Mouse (Mus musculus) heart, embryonic 12.5 days (tissue): Measurements from ENCODE around the gene Npas3. TPM values are rescaled to one million over a fixed set of nuclear protein-coding genes. Genes with fewer than 3 reads are reported as not detected.

ENCODE experiments used
- ATAC-seq: fragments of 200-750 bp; cut with Nextera tagmentation; 2 replicates; pipeline ENCODE4 v1.8.0; 2017; ENCODE audit warnings: moderate TSS enrichment, moderate library complexity; ENCODE audit not compliant: insufficient number of reproducible peaks, low FRiP score
- H3K27ac ChIP-seq: fragments of 300-500 bp; sonication (generic); 2 replicates; pipeline ENCODE4 v1.5.1; 2016; ENCODE audit warnings: mild to moderate bottlenecking, moderate library complexity; ENCODE audit not compliant: poor library complexity, severe bottlenecking
- H3K27me3 ChIP-seq: fragments of 300-500 bp; sonication (generic); replicated peaks from 2 replicates; pipeline ENCODE4 v1.6.1; 2016; ENCODE audit warnings: mild to moderate bottlenecking, moderate library complexity
- H3K36me3 ChIP-seq: fragments of 300-500 bp; sonication (generic); 2 replicates; pipeline ENCODE4 v1.6.1; 2016; ENCODE audit warnings: mild to moderate bottlenecking, moderate library complexity
- H3K4me1 ChIP-seq: fragments of 300-500 bp; sonication (generic); replicated peaks from 2 replicates; pipeline ENCODE4 v1.6.1; 2016; ENCODE audit warnings: mild to moderate bottlenecking
- H3K4me2 ChIP-seq: fragments of 300-500 bp; sonication (generic); 2 replicates; pipeline ENCODE4 v1.6.1; 2016; ENCODE audit warnings: mild to moderate bottlenecking, moderate library complexity
- H3K4me3 ChIP-seq: fragments of 300-500 bp; sonication (generic); 2 replicates; pipeline ENCODE4 v1.5.1; 2016; ENCODE audit warnings: mild to moderate bottlenecking
- H3K9ac ChIP-seq: fragments of 300-500 bp; sonication (generic); 2 replicates; pipeline ENCODE4 v1.6.1; 2016; ENCODE audit warnings: mild to moderate bottlenecking, moderate library complexity
- H3K9me3 ChIP-seq: fragments of 300-500 bp; sonication (generic); replicated peaks from 2 replicates; pipeline ENCODE4 v1.6.1; 2016; ENCODE audit warnings: mild to moderate bottlenecking, moderate library complexity
- WGBS: fragments of 180-500 bp; shearing (Covaris S2); methylation state at CpG from one replicate; pipeline ENCODE4 v1.1.7; 2016; 5-methylcytosine and 5-hydroxymethylcytosine counted together
- polyA plus RNA-seq: library from polyadenylated mRNA; unstranded; fragments of >200 nt; fragmentation: Nextera tagmentation; extraction: Ambion mirVana; gene quantifications from 2 replicates; pipeline ENCODE4 v1.2.1, GENCODE M21; 2016

Npas3 gene
- 1.8 and 1.9 TPM in 2 replicates for polyA plus RNA-seq

DNA sequence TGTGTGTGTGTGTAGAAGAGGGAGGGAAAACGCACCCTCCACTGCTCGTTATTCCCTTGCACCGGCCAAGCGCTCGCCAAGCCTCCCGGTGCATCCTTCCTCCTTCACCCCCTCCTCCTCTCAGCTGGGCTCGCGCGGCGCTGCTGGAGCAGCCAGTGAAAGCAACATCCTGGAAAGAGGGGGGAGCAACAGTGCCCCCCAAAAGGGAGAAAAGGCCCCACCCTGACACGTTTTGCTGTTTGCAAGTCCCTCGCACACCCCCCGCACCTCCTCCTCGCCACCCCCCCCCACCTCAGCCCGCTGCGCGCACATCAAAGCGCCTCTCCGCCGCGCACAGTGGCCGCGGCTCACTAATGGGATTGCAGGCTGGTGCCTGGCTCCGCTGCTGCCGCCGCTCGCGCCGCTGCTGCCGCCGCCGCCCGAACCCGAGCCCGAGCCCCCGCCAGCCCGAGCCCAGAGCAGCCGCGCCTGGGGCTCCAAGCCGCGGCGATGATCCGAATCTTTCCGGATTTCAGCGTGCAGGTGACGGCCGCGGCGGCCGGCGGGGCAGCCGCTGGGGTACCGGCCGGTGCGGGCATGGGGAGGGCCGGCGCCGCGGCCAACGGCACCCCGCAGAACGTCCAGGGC is at the start of gene Npas3:
Npas3 (plus strand) TSS at position 577 of the 627 bp plus-strand sequence.
- no peaks in the 10 kb centered on the region for H3K36me3 ChIP-seq
- peak within 1 kb of the TSS; percentile 59 for H3K4me3 ChIP-seq
- H3K4me2 ChIP-seq, result peak within 1 kb of the TSS; percentile 89
- H3K27ac ChIP-seq, result no peak within 1 kb of the TSS
- H3K4me1 ChIP-seq, result peaks cover 32% of the 10 kb centered on the region
- WGBS, result under 1% methylated on average over 57 of the region's 62 CpGs
- H3K9me3 ChIP-seq, result no peaks in the 10 kb centered on the region
- no peak for ATAC-seq
- peak within 1 kb of the TSS; percentile 56 for H3K9ac ChIP-seq
- H3K27me3 ChIP-seq, result peaks cover 64% of the 10 kb centered on the region

DNA sequence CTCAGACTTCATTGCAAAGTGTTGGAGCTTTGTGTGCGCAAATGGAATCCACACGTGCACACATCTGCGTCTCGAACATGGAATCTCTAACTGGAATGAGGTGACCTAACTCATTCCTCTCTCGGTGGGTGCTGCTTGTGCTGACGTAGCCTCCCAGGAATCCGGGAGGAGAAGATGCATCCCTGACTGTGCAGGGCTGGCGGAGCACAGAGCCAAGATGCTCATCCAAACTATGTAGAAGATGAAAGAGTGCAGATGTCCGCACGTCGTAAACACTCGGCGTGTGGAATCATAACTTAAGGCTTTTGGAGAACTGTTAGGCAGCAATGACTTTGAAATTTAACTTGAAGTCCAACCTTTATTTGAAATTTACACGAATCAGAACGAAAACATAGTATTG is 31.3 kb upstream of the Npas3 start:
- WGBS, result 81% methylated on average over 15 of the region's 15 CpGs
- Histone ChIP-seq H3K4me2 (no peak overlapping the region), H3K27ac (no peak overlapping the region), H3K36me3 (no peaks in the 10 kb centered on the region), H3K9me3 (no peaks in the 10 kb centered on the region), H3K4me1 (no peaks in the 10 kb centered on the region), H3K27me3 (no peaks in the 10 kb centered on the region), H3K9ac (no peak overlapping the region), H3K4me3 (no peak overlapping the region)
- ATAC-seq, result no peak

DNA sequence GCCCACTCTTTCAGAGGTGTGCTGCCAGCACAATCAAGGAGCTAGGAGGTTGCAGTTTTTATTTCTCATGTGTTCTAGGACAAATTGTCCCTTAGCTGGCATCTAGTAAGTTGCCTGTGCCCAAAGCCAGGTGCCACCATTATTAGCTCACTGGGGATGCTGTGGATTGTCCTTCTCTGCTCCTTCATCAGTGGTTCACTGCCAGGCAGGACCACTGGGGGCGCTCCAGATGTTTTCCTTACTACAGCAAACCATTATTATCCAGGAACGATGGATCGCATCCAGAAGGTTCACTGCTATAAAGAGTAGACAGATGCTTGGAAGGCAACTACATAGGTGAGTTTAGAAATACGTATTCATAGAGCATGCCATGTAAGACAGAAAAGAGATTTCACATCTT is 25.7 kb upstream of the Npas3 start:
- Histone ChIP-seq H3K27me3 (no peaks in the 10 kb centered on the region), H3K9ac (no peak overlapping the region), H3K9me3 (no peaks in the 10 kb centered on the region), H3K4me2 (no peak overlapping the region), H3K4me1 (no peaks in the 10 kb centered on the region), H3K4me3 (no peak overlapping the region), H3K27ac (no peak overlapping the region), H3K36me3 (no peaks in the 10 kb centered on the region)
- ATAC-seq, result no peak
- WGBS, result 62% methylated on average over 4 of the region's 4 CpGs

DNA sequence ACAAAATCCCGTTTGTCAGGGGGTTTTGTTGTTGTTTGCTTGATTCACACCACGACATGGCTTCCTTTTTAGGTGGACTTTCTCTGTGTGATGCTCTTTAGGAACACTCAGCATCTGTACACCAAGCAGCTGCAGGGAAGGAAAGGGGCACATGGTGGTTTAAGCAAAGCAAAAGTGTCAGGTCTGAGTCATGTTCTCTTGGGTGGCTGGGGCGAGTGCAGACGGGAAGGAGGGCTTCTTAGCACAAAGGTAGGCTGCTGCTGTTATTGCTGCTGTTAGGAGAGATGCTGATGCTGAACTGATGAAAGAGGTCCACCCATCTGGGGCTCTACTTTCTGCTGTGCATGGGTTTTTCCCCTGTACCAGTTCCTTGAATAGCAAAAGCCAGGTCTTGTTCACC is 21.1 kb upstream of the Npas3 start:
- ATAC-seq, result no peak
- H3K9me3 ChIP-seq, result no peaks in the 10 kb centered on the region
- no peaks in the 10 kb centered on the region for H3K36me3 ChIP-seq
- H3K27me3 ChIP-seq, result no peaks in the 10 kb centered on the region
- H3K27ac ChIP-seq, result no peak overlapping the region
- no peak overlapping the region for H3K4me3 ChIP-seq
- H3K9ac ChIP-seq, result no peak overlapping the region
- H3K4me2 ChIP-seq, result no peak overlapping the region
- WGBS, result 55% methylated on average over 4 of the region's 4 CpGs
- no peaks in the 10 kb centered on the region for H3K4me1 ChIP-seq

DNA sequence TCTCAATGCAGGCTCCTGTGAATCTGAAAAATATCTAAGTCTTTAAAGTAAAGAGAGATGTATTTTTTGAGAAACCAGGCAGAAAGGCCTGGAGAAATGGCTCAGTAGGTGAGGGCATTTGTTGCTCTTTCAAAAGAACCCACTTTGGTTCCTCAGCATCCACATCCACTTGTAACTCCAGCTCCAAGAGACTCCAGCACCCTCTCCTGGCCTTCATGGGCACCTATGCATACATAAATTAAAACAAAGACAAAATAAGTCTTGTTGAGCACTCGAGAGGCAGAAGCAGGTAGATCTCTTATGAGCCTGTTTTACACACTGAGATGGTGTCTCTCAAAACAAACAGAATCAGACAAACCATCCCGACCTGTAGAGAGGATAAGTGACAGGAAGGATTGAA is 19.1 kb upstream of the Npas3 start:
- H3K9ac ChIP-seq, result no peak overlapping the region
- WGBS, result 67% methylated on average over 2 of the region's 2 CpGs
- H3K27me3 ChIP-seq, result no peaks in the 10 kb centered on the region
- H3K9me3 ChIP-seq, result no peaks in the 10 kb centered on the region
- no peak overlapping the region for H3K27ac ChIP-seq
- H3K4me1 ChIP-seq, result no peaks in the 10 kb centered on the region
- H3K36me3 ChIP-seq, result no peaks in the 10 kb centered on the region
- ATAC-seq, result no peak
- no peak overlapping the region for H3K4me2 ChIP-seq
- H3K4me3 ChIP-seq, result no peak overlapping the region

DNA sequence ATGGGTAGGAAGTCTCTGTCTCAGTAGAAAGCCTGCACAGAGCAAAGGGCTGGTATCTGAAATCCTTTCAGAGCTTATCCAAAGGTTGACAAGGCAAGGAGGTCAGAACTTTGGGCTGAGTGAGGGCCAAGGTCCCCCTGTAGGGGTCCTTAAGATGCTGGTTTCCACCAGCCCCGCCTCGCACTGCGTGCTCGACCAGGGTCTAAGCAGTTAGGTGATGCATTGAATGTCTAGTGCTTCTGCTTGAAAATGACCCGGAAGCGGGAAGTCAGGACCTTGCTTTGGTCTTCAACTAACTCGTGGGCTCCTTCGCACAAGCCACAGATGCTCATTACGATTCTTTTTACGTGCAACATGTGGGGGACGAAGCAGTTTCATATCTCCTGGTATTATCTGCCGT is 2.3 kb upstream of the Npas3 start:
- WGBS, result 2% methylated on average over 12 of the region's 12 CpGs
- ATAC-seq, result no peak
- Histone ChIP-seq H3K4me1 (peaks cover 25% of the 10 kb centered on the region), H3K9ac (peak overlapping the region; percentile 33), H3K36me3 (no peaks in the 10 kb centered on the region), H3K27ac (no peak overlapping the region), H3K9me3 (no peaks in the 10 kb centered on the region), H3K4me2 (peak overlapping the region; percentile 89), H3K27me3 (peaks cover 66% of the 10 kb centered on the region), H3K4me3 (peak overlapping the region; percentile 59)

DNA sequence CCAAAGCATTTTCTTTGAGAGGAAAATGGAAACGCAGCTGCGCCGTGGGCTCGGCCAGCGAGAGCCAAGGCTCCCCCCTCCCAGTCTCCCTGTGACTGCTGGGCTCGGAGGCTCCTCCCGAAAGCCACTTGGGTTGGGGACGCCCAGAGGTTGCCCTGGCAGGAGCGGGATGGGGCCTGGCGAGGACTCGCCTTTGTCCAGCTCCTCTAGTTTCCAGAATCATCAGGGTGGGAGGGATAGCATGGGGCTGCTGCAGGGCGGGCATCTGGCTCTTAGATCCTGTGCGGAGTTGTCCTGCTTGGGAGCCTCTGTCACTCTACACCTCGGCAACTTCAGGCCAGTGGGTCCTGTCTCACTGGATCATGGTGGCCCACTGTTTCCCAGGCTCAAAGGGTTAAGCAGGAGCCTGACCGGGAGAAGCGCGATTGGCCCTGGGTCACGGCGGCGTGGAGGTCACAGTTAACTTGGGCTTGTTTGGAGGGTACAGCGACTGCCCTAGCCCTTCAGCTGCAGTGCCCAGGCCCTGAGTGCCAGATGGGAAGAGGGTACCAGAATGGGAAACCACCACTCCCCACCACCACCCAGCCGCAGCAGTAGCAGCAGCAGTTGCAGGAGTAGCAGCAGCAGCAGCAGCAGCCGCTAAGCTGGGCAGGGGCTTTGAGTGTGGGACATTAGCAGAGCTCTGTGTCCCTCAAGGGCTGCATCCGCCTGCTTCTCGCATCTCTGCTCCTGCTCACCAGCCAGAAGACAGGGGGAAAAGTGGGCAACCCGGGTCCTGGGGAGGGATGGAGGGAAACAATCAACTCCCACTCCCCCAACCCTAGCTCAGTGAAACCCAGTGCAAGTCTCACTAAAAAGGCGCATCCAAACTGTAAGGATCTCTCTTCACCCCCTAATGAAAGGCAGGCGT is 1.6 kb upstream of the Npas3 start:
- Histone ChIP-seq H3K4me3 (peak overlapping the region; percentile 59), H3K27ac (no peak overlapping the region), H3K27me3 (peaks cover 67% of the 10 kb centered on the region), H3K4me1 (peaks cover 31% of the 10 kb centered on the region), H3K9ac (peak overlapping the region; percentile 33), H3K4me2 (peak overlapping the region; percentile 89), H3K36me3 (no peaks in the 10 kb centered on the region), H3K9me3 (no peaks in the 10 kb centered on the region)
- under 1% methylated on average over 28 of the region's 28 CpGs for WGBS
- no peak for ATAC-seq

DNA sequence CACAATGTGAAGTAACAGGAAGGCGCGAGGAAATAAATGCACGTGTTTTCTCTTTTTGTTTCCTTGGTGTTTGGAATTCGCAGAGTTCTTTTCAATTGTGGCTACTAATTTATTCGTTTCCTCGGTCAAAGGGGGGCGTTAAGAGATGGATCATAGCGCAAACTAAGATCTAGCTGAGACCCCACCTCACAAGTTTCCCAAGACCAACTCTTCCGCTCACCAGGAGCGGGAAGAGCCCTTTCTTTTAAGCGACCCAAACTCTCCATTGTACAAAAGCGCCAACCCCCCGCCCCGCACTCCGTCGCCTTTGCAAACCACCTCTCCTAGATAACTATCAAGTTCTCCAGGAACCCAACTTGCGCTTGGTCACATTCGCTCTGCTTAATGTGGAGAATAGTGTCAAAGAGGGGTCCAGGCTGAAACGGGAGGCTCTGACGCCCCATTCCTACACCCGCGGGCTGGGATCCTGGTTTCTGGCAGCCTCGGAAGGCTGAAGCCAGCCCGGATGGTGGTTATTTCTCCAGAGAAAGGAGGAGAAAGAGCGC is 914 bp upstream of the Npas3 start:
- Histone ChIP-seq H3K27me3 (peaks cover 64% of the 10 kb centered on the region), H3K9me3 (no peaks in the 10 kb centered on the region), H3K4me2 (peak overlapping the region; percentile 89), H3K4me3 (peak overlapping the region; percentile 59), H3K36me3 (no peaks in the 10 kb centered on the region), H3K9ac (no peak overlapping the region; the same call in 1 of the 2 replicates), H3K4me1 (peaks cover 32% of the 10 kb centered on the region), H3K27ac (no peak overlapping the region)
- ATAC-seq, result no peak
- under 1% methylated on average over 25 of the region's 25 CpGs for WGBS

DNA sequence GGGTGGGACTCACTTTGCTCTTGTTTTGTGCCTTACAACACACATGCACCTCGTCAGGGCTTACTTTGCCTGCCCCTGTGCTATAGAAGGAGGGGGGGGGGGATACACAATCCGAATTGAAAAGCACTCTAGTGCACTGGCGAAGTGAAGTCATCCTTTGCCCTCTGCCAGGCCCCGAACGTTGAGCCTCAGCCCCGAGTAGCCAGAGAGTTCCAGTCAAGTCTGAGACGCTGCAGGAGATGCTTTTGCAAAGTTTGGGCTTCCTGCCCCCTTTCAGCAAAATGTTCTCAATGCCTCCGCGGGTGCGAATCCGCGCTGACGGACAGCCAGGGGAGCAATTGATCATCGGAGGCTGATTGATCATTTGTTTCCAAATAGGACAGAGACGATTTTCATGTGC is 319 bp downstream of the Npas3 start:
- Histone ChIP-seq H3K4me2 (peak overlapping the region; percentile 89), H3K4me1 (peaks cover 32% of the 10 kb centered on the region), H3K36me3 (no peaks in the 10 kb centered on the region), H3K9me3 (no peaks in the 10 kb centered on the region), H3K27ac (no peak overlapping the region), H3K4me3 (peak overlapping the region; percentile 59), H3K9ac (peak overlapping the region; percentile 56), H3K27me3 (peaks cover 60% of the 10 kb centered on the region)
- under 1% methylated on average over 15 of the region's 15 CpGs for WGBS
- ATAC-seq, result no peak

DNA sequence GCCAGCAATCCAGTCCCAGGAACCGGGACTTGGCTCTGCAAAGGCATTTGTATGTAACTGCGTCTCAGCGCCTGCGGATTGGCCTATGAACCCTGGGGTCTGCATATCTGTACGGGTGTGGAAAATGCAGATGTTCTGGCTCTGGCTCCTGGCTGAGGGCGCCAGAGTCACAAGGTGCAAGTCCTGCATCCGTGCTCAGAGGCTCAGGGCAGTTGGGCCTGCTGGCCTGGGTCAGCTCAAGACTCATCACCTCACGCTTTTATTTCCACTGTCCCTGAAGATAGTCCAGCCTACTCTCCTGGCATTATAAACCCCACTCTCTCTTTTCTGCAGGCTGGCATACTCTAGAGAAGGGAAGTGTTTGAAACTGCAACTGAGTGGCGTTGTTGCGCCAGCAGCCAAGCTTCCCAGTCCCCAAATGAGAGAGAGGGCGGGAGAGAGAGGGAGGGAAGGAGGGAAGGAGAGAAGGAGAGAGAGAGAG is 3.3 kb downstream of the Npas3 start:
- H3K4me2 ChIP-seq, result peak overlapping the region; percentile 96
- no peaks in the 10 kb centered on the region for H3K36me3 ChIP-seq
- H3K9ac ChIP-seq, result peak overlapping the region; percentile 93; the same call in 1 of the 2 replicates
- under 1% methylated on average over 10 of the region's 11 CpGs for WGBS
- peaks cover 49% of the 10 kb centered on the region for H3K27me3 ChIP-seq
- H3K4me1 ChIP-seq, result peaks cover 23% of the 10 kb centered on the region
- no peaks in the 10 kb centered on the region for H3K9me3 ChIP-seq
- no peak overlapping the region for H3K27ac ChIP-seq
- H3K4me3 ChIP-seq, result peak overlapping the region; percentile 96
- peak; percentile 19; the same call in 1 of the 2 replicates for ATAC-seq

DNA sequence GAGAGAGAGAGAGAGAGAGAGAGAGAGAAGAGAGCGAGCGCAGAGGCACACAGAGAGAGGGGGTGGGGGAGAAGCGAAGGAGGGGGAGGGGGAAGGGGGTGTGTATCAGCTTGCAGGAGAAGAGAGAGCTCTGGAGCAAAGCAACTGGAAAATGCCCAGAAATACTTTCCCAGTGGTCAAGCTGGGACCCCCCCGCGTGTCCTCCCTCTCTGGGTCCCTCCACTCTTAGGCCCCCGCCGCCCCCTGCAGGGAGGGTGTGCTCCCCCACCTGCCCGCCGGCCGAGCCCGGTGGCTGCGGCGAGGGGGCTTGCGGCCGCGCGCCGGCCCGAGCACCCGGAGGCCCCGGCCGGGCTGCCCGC is 3.7 kb downstream of the Npas3 start:
- H3K4me1 ChIP-seq, result peaks cover 19% of the 10 kb centered on the region
- WGBS, result 3% methylated on average over 21 of the region's 23 CpGs
- peak overlapping the region; percentile 90 for H3K27ac ChIP-seq
- H3K36me3 ChIP-seq, result no peaks in the 10 kb centered on the region
- no peaks in the 10 kb centered on the region for H3K9me3 ChIP-seq
- peak overlapping the region; percentile 96 for H3K4me3 ChIP-seq
- peak; percentile 54 for ATAC-seq
- peak overlapping the region; percentile 96 for H3K4me2 ChIP-seq
- H3K27me3 ChIP-seq, result peaks cover 44% of the 10 kb centered on the region
- H3K9ac ChIP-seq, result peak overlapping the region; percentile 93
